Mouse (Mus musculus) bone marrow macrophage, adult 2 months (primary cell): ENCODE data around the gene Rheb. TPM values are rescaled to one million over a fixed set of nuclear protein-coding genes. Genes with fewer than 3 reads are reported as not detected.
"Not testable (repeated sequence)": the region's sequence is repeated elsewhere in the genome, so short reads cannot be mapped to it uniquely, and the experiment has no call there.

Experiments used
- H3K27ac ChIP-seq: 2 replicates; pipeline ENCODE4 v1.5.1; 2012; ENCODE audit warnings: low read depth, low read length; ENCODE audit not compliant: insufficient read depth
- H3K4me1 ChIP-seq: 2 replicates; pipeline ENCODE4 v1.6.1; 2012; ENCODE audit warnings: low read length; ENCODE audit not compliant: control insufficient read depth, insufficient read depth
- H3K4me3 ChIP-seq: 2 replicates; pipeline ENCODE4 v1.5.1; 2012; ENCODE audit warnings: mild to moderate bottlenecking, low read length, moderate library complexity; ENCODE audit not compliant: insufficient read depth
- CTCF ChIP-seq: IDR thresholded peaks from 2 replicates; pipeline ENCODE4 v1.5.1; 2012; ENCODE audit warnings: low read depth, mild to moderate bottlenecking, low read length, moderate library complexity
- POLR2A ChIP-seq: IDR thresholded peaks from 2 replicates; pipeline ENCODE4 v1.6.1; 2012; ENCODE audit warnings: mild to moderate bottlenecking, low read depth, low read length, borderline replicate concordance
- polyA plus RNA-seq: library from polyadenylated mRNA; stranded (reverse); fragments of >200 nt; gene quantifications from 2 replicates; pipeline ENCODE4 v1.2.4, GENCODE M21; 2012; ENCODE audit not compliant: missing spikeins, insufficient read depth, insufficient read length

Gene Rheb
- polyA plus RNA-seq, 1 experiment: 96.2 TPM

DNA sequence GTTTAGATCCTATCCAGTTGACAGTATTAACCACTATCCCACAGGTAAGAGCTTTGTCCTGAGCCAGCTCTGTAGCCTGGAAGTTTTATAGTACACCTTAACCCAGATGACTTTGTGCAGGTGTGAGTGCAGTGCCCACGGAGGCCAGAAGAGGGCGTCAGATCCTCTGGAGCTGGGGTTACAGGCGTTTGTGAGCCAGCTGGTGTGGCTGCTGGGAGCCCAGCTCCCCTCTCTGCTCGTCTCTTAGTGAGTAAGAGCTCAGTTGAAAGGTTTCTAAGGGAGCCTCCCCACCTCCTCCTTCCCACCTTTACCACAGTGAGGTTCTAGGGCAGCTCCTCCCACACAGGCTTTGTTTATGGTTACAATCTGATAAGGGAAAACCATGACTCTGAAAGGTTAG is 65.7 kb downstream of the Rheb start:
- H3K27ac ChIP-seq: no peak overlapping the region
- TF ChIP-seq POLR2A: no peak
- peak; percentile 41; the same call in 1 of the 2 replicates for TF ChIP-seq CTCF
- no peak overlapping the region for H3K4me3 ChIP-seq
- H3K4me1 ChIP-seq: peaks cover 12% of the 10 kb centered on the region

DNA sequence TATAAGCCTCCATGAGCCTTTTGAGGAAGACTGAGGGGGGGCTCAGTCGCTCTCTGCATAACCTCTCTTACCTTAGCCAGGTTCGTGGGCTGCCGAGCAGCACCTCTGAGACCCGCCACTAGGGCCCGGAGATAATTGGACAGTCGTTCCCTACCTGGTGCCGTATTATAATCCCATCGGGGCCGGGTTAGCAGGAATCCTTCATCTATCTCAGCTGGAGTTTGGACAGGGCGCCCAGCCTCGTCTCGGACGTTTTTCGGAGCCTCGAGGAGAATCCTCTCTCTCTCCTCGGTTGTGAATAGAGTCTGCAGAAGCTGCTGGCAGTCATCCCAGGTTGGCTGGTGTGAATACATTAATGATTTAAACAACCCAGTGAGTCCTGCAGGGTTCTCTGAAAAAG is 67.9 kb downstream of the Rheb start:
- H3K4me3 ChIP-seq, H3K4me1 ChIP-seq, H3K27ac ChIP-seq: not testable (repeated sequence)

DNA sequence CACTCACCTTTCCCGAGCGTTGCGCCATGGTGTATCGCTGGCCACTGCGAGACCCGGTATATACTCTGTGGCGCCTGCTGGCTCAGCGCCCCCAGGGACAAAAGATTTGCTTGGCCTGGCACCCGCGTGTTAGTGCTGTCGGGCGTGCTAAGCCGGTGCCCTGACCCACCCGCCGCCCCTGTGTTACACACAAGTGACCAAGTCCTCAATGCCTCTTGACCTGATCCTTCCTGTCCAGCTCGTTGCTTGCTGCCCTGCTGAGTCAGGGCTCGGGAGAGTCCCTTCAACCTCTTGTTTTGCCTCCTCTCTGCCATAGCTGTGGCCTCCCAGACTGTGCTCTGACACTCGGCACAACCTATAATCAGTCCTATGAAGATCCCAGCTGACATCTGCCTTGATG is 84.6 kb downstream of the Rheb start, which contains the start of gene Crygn:
Gene Crygn, minus strand, starts transcription at position 193 of the 400 bp plus-strand sequence.
- Histone ChIP-seq H3K4me3 (no peak within 1 kb of the TSS), H3K4me1 (no peaks in the 10 kb centered on the region), H3K27ac (no peak within 1 kb of the TSS)
- TF ChIP-seq CTCF (no peak), POLR2A (no peak)

DNA sequence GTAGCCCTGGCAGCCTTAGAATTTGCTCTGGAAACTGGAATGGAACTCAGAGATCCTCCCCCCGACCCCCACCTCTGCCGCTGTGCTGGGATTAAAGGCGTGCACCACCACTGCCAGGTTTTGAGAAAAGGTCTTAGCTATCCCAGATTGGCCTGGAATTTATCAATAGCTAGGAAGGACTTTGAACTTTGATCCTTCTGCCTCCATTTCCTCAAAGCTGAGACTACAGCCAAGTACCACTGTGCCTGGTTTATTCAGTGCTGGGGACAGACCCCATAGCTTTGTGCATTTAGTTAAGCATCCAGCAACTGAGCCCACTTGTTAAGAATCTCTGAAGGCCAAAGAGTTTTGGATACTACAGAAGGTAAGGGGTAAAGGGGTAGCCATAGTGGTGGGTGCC is 85.5 kb downstream of the Rheb start:
- Histone ChIP-seq H3K4me3 (no peak overlapping the region), H3K27ac (no peak overlapping the region), H3K4me1 (peaks cover 5% of the 10 kb centered on the region)
- TF ChIP-seq POLR2A: no peak
- no peak for TF ChIP-seq CTCF

Other genes with a start within 250 kb of the Rheb start
- not detected in 2 replicates for gene Smarcd3, start 218.2 kb downstream of the Rheb start, polyA plus RNA-seq
- gene Nub1, start 157.1 kb downstream of the Rheb start, polyA plus RNA-seq: 65.2 and 67.4 TPM in 2 replicates
- not detected in 2 replicates for gene Wdr86, start 111.9 kb downstream of the Rheb start, polyA plus RNA-seq
- gene Crygn, start 84.6 kb downstream of the Rheb start, polyA plus RNA-seq: not detected in 2 replicates